In the genomic region with DNA sequence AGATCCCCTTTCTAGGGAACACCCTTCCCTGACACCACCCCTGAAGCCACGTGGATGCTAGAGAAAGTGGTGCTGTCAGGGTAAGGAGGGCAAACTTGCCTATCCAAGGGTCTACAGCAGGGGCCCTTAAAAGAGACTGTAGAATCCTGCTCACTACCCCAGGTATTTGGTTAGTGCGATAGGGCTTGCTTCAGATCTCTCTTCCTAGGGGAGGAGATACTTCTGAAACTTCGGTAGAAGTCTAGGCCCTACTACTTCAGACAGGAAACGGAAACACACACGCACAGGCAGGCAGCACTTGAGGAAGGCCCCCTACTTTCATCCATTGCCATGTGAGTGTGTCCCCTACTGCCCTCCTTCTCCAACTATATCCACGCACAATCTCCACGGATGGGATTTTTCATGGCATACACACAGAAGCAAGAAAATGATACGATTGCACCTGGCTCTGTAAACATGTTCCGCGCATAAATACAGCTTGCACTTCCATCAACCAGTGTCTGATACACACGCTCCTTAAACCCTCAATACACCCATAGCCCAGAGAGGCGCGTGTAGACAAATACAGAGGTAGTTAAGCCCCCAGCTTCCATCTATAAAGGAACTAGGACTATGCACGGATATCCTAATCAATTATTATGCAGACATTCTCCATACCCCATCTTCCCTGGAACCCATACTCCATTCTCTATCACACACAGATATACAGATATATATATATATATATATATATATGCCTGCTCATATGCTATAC, we compare ENCODE assay signal across 8 mouse cellular contexts. TPM values are rescaled to one million over a fixed set of nuclear protein-coding genes. Genes with fewer than 3 reads are reported as not detected.
DNase-seq lines count a peak whose midpoint lies in the region; ATAC-seq lines count a peak whose summit lies in the region.

No protein-coding gene starts in this region.

- H3K27me3 ChIP-seq in heart, embryonic 11.5 days (ENCODE audit: control insufficient read depth, insufficient read depth, low read length): no peaks in the 10 kb centered on the region
- H3K27me3 ChIP-seq in hindbrain, embryonic 14.5 days (ENCODE audit: control insufficient read depth, insufficient read depth, low read length): no peaks in the 10 kb centered on the region
- no peaks in the 10 kb centered on the region for H3K27me3 ChIP-seq in midbrain, embryonic 13.5 days

- peak overlapping the region; percentile 79 for H3K4me3 ChIP-seq in heart, embryonic 11.5 days (ENCODE audit: low read depth, low read length)
- peak overlapping the region; percentile 85 for H3K4me3 ChIP-seq in hindbrain, embryonic 14.5 days (replicated peaks; ENCODE audit: low read length)
- H3K4me3 ChIP-seq in midbrain, embryonic 13.5 days (replicated peaks): peak overlapping the region; percentile 97

- H3K9ac ChIP-seq in heart, embryonic 11.5 days (ENCODE audit: low read depth, low read length): peak overlapping the region; percentile 89
- peak overlapping the region; percentile 94 for H3K9ac ChIP-seq in hindbrain, embryonic 14.5 days
- H3K9ac ChIP-seq in midbrain, embryonic 13.5 days (replicated peaks): peak overlapping the region; percentile 98

- no peak for DNase-seq in heart, adult 9 months (ENCODE audit: low spot score in 2 of 2)
- peak; percentile 48 for DNase-seq in R1 (ENCODE audit: low read depth, low spot score)
- no peak for DNase-seq in hindbrain, embryonic 14.5 days (ENCODE audit: low spot score)
- no peak for DNase-seq in frontal cortex, postnatal 25 days (ENCODE audit: low spot score in 2 of 2)
- no peak for DNase-seq in layer of hippocampus, postnatal 36 days
- DNase-seq in layer of hippocampus, adult 18-20 months (ENCODE audit: low spot score in 2 of 2): no peak

- peak overlapping the region; percentile 84 for H3K4me2 ChIP-seq in heart, embryonic 11.5 days
- H3K4me2 ChIP-seq in hindbrain, embryonic 14.5 days (replicated peaks): peak overlapping the region; percentile 73
- H3K4me2 ChIP-seq in midbrain, embryonic 13.5 days (replicated peaks): peak overlapping the region; percentile 100

- WGBS in heart, embryonic 11.5 days (ENCODE audit: insufficient replicate concordance): 44% methylated on average over 14 of the region's 14 CpGs
- 35% methylated on average over 14 of the region's 14 CpGs for WGBS in hindbrain, embryonic 14.5 days
- WGBS in midbrain, embryonic 13.5 days: 32% methylated on average over 14 of the region's 14 CpGs

- H3K9me3 ChIP-seq in heart, embryonic 11.5 days (replicated peaks; ENCODE audit: control insufficient read depth, low read length): no peaks in the 10 kb centered on the region
- no peaks in the 10 kb centered on the region for H3K9me3 ChIP-seq in hindbrain, embryonic 14.5 days (ENCODE audit: control insufficient read depth, low read length)
- no peaks in the 10 kb centered on the region for H3K9me3 ChIP-seq in midbrain, embryonic 13.5 days

- peaks cover 9% of the 10 kb centered on the region for H3K36me3 ChIP-seq in heart, embryonic 11.5 days (ENCODE audit: control insufficient read depth, insufficient read depth, low read length)
- peaks cover 11% of the 10 kb centered on the region for H3K36me3 ChIP-seq in hindbrain, embryonic 14.5 days (replicated peaks; ENCODE audit: control insufficient read depth, insufficient read depth)
- peaks cover 15% of the 10 kb centered on the region for H3K36me3 ChIP-seq in midbrain, embryonic 13.5 days

- peaks cover 64% of the 10 kb centered on the region for H3K4me1 ChIP-seq in heart, embryonic 11.5 days (ENCODE audit: control insufficient read depth, insufficient read depth, low read length)
- H3K4me1 ChIP-seq in hindbrain, embryonic 14.5 days (replicated peaks; ENCODE audit: control insufficient read depth, insufficient read depth, low read length): peaks cover 67% of the 10 kb centered on the region
- H3K4me1 ChIP-seq in midbrain, embryonic 13.5 days (replicated peaks): peaks cover 78% of the 10 kb centered on the region

- peak overlapping the region; percentile 96 for H3K27ac ChIP-seq in heart, embryonic 11.5 days (ENCODE audit: low read depth, low read length)
- H3K27ac ChIP-seq in hindbrain, embryonic 14.5 days: peak overlapping the region; percentile 93
- H3K27ac ChIP-seq in midbrain, embryonic 13.5 days: peak overlapping the region; percentile 98

- no peak for ATAC-seq in heart, embryonic 11.5 days (replicated peaks; ENCODE audit: insufficient number of reproducible peaks, low FRiP score, low TSS enrichment)
- ATAC-seq in hindbrain, embryonic 14.5 days (ENCODE audit: low FRiP score): no peak
- no peak for ATAC-seq in midbrain, embryonic 13.5 days

RNA-seq across cellular contexts. Expression of gene Pprc1, which starts 4.4 kb away (rescaled TPM):
- polyA plus RNA-seq in heart, embryonic 11.5 days (2014; fragmentation: Nextera tagmentation; extraction: Ambion mirVana): 36.8 and 46.7 TPM in 2 replicates
- 19.1 and 29.6 TPM in 2 replicates for polyA plus RNA-seq in hindbrain, embryonic 14.5 days (2014; fragmentation: Nextera tagmentation; extraction: Ambion mirVana)
- 20.5 and 21.8 TPM in 2 replicates for polyA plus RNA-seq in midbrain, embryonic 13.5 days (2015; fragmentation: Nextera tagmentation; extraction: Ambion mirVana)
- 10 to 100 TPM; 29.7 to 30.9 TPM for total RNA-seq in layer of hippocampus, postnatal 36 days (2021)
- 10 to 100 TPM; 31.0 to 36.6 TPM for total RNA-seq in layer of hippocampus, adult 18-20 months (2021)

RNA-seq across cellular contexts. Expression of gene Ldb1, which starts 4.7 kb away (rescaled TPM):
- 53.6 and 59.7 TPM in 2 replicates for polyA plus RNA-seq in heart, embryonic 11.5 days (2014; fragmentation: Nextera tagmentation; extraction: Ambion mirVana)
- 92.2 and 95.4 TPM in 2 replicates for polyA plus RNA-seq in hindbrain, embryonic 14.5 days (2014; fragmentation: Nextera tagmentation; extraction: Ambion mirVana)
- 121 and 140 TPM in 2 replicates for polyA plus RNA-seq in midbrain, embryonic 13.5 days (2015; fragmentation: Nextera tagmentation; extraction: Ambion mirVana)
- 100 to 1,000 TPM; 107 to 114 TPM for total RNA-seq in layer of hippocampus, postnatal 36 days (2021)
- 100 to 1,000 TPM; 122 to 123 TPM for total RNA-seq in layer of hippocampus, adult 18-20 months (2021)

RNA-seq across cellular contexts. Expression of gene Nolc1, which starts 35.3 kb away (rescaled TPM):
- 64.1 and 65.4 TPM in 2 replicates for polyA plus RNA-seq in heart, embryonic 11.5 days (2014; fragmentation: Nextera tagmentation; extraction: Ambion mirVana)
- 58.1 and 63.2 TPM in 2 replicates for polyA plus RNA-seq in hindbrain, embryonic 14.5 days (2014; fragmentation: Nextera tagmentation; extraction: Ambion mirVana)
- polyA plus RNA-seq in midbrain, embryonic 13.5 days (2015; fragmentation: Nextera tagmentation; extraction: Ambion mirVana): 82.9 and 85.4 TPM in 2 replicates
- 10 to 100 TPM; 46.3 to 49.3 TPM for total RNA-seq in layer of hippocampus, postnatal 36 days (2021)
- total RNA-seq in layer of hippocampus, adult 18-20 months (2021): 10 to 100 TPM; 56.2 to 56.4 TPM

RNA-seq across cellular contexts. Expression of gene Hps6, which starts 37.0 kb away (rescaled TPM):
- 3.0 and 3.6 TPM in 2 replicates for polyA plus RNA-seq in heart, embryonic 11.5 days (2014; fragmentation: Nextera tagmentation; extraction: Ambion mirVana)
- polyA plus RNA-seq in hindbrain, embryonic 14.5 days (2014; fragmentation: Nextera tagmentation; extraction: Ambion mirVana): 2.9 and 3.1 TPM in 2 replicates
- 2.0 TPM in 2 replicates for polyA plus RNA-seq in midbrain, embryonic 13.5 days (2015; fragmentation: Nextera tagmentation; extraction: Ambion mirVana)
- total RNA-seq in layer of hippocampus, postnatal 36 days (2021): 1 to 10 TPM; 5.7 to 7.3 TPM
- total RNA-seq in layer of hippocampus, adult 18-20 months (2021): 1 to 10 TPM; 7.5 to 9.7 TPM

RNA-seq across cellular contexts. Expression of gene Armh3, which starts 42.0 kb away (rescaled TPM):
- polyA plus RNA-seq in heart, embryonic 11.5 days (2014; fragmentation: Nextera tagmentation; extraction: Ambion mirVana): 9.6 and 11.9 TPM in 2 replicates
- 17.7 and 18.7 TPM in 2 replicates for polyA plus RNA-seq in hindbrain, embryonic 14.5 days (2014; fragmentation: Nextera tagmentation; extraction: Ambion mirVana)
- 22.1 and 23.4 TPM in 2 replicates for polyA plus RNA-seq in midbrain, embryonic 13.5 days (2015; fragmentation: Nextera tagmentation; extraction: Ambion mirVana)
- total RNA-seq in layer of hippocampus, postnatal 36 days (2021): 10 to 100 TPM; 20.3 to 22.4 TPM
- 10 to 100 TPM; 18.4 to 19.3 TPM for total RNA-seq in layer of hippocampus, adult 18-20 months (2021)
